Mouse (Mus musculus): ENCODE measurements around the gene 4930452B06Rik. TPM values are rescaled to one million over a fixed set of nuclear protein-coding genes. Genes with fewer than 3 reads are reported as not detected.

4930452B06Rik gene
- 20.7 and 22.3 TPM in 2 replicates for polyA plus RNA-seq (2014; fragmentation: Nextera tagmentation; extraction: Ambion mirVana)

DNA sequence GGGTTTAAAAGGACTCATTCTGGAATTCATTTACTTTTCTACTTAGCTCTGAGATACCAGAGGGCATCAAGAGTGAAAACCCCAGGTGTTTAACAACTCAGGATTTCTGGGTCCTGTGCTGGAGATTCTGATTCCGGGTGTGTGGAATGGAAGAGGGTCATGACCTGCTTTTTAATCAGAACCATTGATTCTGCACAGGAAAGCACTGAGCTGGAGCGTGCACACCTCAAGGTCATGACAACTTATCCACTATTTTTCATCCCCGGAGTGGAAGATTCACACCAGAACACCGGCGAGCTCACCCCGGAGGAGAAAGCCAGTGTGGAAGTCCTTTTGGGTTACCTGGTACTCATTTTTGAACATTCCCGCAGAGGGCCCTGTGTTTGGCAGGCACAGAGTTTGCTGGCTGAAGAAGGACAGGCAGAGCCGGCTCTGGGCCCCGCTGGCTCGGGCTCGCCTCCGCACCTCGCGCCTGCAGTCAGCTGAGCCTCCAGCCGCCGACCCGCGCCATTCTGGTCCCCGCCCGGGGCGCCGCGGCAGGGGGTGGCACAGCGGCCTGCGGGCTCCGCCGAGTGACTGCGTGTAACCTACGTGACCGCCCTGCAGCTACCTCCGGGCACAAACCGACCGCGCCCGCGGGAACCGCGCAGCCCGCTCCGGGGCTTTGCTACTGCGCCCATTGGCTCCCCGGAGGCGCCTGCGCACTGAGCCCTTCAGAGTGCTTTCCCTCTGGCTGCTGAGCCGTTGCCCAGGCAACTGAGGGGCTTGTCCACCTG, at the start of gene 4930452B06Rik:
4930452B06Rik (minus strand) TSS at position 605 of the 776 bp plus-strand sequence.
- Histone ChIP-seq H3K9me3 (ENCODE audit: control insufficient read depth, low read length) (no peaks in the 10 kb centered on the region), H3K4me3 (ENCODE audit: control insufficient read depth in 1 of 2, insufficient read depth in 1 of 2, low read depth in 1 of 2, low read length in 2 of 2) (peak within 1 kb of the TSS; percentile 72 to 73), H3K36me3 (ENCODE audit: control insufficient read depth, insufficient read depth, low read length) (0 out of 2 replicates have a peak, but pooled peaks cover 5% of the 10 kb centered on the region), H3K27ac (replicated peaks in 1 of 2; ENCODE audit: control insufficient read depth in 1 of 2, insufficient read depth in 1 of 2, low read depth in 2 of 2, low read length in 2 of 2) (peak within 1 kb of the TSS; percentile 32 to 65; a peak in 3 of 4 replicates), H3K9ac (ENCODE audit: low read length) (peak within 1 kb of the TSS; percentile 91), H3K4me2 (ENCODE audit: low read length) (peak within 1 kb of the TSS; percentile 83), H3K4me1 (ENCODE audit: control insufficient read depth in 2 of 2, insufficient read depth in 2 of 2, low read length in 2 of 2) (peaks cover 0 to 2% of the 10 kb centered on the region in 2 experiments; a peak in 1 of 4 replicates), H3K27me3 (ENCODE audit: control insufficient read depth, insufficient read depth, low read length) (no peaks in the 10 kb centered on the region)
- WGBS, result under 1% methylated on average over 41 of the region's 45 CpGs
- peak; percentile 94 for ATAC-seq (ENCODE audit: insufficient number of reproducible peaks, insufficient read depth, low FRiP score, low read depth)

DNA sequence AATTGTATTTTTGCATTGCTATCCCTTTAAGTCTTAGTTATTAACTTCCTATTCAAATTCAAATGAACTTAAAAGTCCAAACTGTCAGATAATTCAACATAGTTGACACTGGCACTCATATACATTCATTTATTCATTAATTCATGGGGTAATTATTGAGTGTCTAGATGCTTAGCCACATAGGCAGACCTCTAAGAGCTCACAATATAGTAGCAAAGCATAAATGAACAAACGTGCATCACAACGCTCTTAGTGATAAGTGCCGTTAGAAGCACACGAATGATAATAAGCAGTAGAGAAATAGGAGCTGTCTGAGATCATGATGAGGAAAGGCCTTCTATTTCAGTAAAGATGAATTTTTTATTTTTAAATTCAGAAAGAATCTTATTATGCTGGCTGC, 46.6 kb upstream of the 4930452B06Rik start:
- ATAC-seq (ENCODE audit: insufficient number of reproducible peaks, insufficient read depth, low FRiP score, low read depth), result no peak
- Histone ChIP-seq H3K36me3 (ENCODE audit: control insufficient read depth, insufficient read depth, low read length) (no peaks in the 10 kb centered on the region), H3K9ac (ENCODE audit: low read length) (no peak overlapping the region), H3K4me2 (ENCODE audit: low read length) (no peak overlapping the region), H3K27ac (replicated peaks in 1 of 2; ENCODE audit: control insufficient read depth in 1 of 2, insufficient read depth in 1 of 2, low read depth in 2 of 2, low read length in 2 of 2) (no peak overlapping the region), H3K4me1 (ENCODE audit: control insufficient read depth in 2 of 2, insufficient read depth in 2 of 2, low read length in 2 of 2) (no peaks in the 10 kb centered on the region), H3K4me3 (ENCODE audit: control insufficient read depth in 1 of 2, insufficient read depth in 1 of 2, low read depth in 1 of 2, low read length in 2 of 2) (no peak overlapping the region), H3K27me3 (ENCODE audit: control insufficient read depth, insufficient read depth, low read length) (no peaks in the 10 kb centered on the region), H3K9me3 (ENCODE audit: control insufficient read depth, low read length) (no peaks in the 10 kb centered on the region)
- 90% methylated on average over 4 of the region's 4 CpGs for WGBS

DNA sequence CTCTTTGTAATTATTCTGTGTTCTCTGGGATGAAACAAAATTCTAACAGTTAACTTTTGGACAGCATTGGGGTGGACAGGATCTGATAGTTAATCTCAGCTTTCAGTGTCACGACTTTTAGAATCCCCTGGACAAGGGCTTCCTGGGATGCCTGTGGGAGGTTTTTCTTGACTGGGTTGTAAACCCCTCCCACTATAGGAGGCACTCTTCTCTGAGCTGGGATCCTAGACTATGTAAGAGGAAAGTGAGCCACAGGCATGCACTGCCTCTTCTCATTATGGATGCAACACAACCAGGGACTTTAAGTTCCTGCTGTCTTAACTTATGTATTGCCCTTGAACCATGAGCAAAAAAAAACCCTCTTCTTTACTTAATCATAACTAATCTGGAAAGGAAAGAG, 23.4 kb upstream of the 4930452B06Rik start:
- H3K4me3 ChIP-seq (ENCODE audit: control insufficient read depth in 1 of 2, insufficient read depth in 1 of 2, low read depth in 1 of 2, low read length in 2 of 2), result no peak overlapping the region
- H3K4me1 ChIP-seq (ENCODE audit: control insufficient read depth in 2 of 2, insufficient read depth in 2 of 2, low read length in 2 of 2), result no peaks in the 10 kb centered on the region
- H3K9ac ChIP-seq (ENCODE audit: low read length), result no peak overlapping the region

DNA sequence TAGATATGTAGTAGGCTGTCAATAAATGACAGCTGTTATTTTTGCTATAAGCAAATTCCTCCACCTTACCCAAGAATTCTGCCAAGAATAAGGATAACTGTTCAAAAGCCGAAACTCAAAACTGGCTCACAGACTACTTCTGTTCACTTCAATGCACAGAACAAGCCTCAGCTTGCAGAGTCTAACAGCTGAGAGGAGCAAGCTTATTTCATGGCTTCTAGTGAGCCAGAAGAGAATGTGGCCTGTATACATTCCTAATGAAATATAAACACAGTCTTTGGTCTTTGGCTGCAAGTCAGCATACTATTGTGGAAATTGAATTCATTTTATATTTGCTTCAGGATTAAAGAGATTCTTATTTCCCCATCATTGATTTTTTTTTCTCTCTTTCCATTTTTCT, 22.4 kb upstream of the 4930452B06Rik start:
- Histone ChIP-seq H3K27me3 (ENCODE audit: control insufficient read depth, insufficient read depth, low read length) (no peaks in the 10 kb centered on the region), H3K36me3 (ENCODE audit: control insufficient read depth, insufficient read depth, low read length) (no peaks in the 10 kb centered on the region), H3K4me1 (ENCODE audit: control insufficient read depth in 2 of 2, insufficient read depth in 2 of 2, low read length in 2 of 2) (no peaks in the 10 kb centered on the region), H3K4me2 (ENCODE audit: low read length) (no peak overlapping the region), H3K9me3 (ENCODE audit: control insufficient read depth, low read length) (no peaks in the 10 kb centered on the region), H3K9ac (ENCODE audit: low read length) (no peak overlapping the region), H3K4me3 (ENCODE audit: control insufficient read depth in 1 of 2, insufficient read depth in 1 of 2, low read depth in 1 of 2, low read length in 2 of 2) (no peak overlapping the region), H3K27ac (replicated peaks in 1 of 2; ENCODE audit: control insufficient read depth in 1 of 2, insufficient read depth in 1 of 2, low read depth in 2 of 2, low read length in 2 of 2) (no peak overlapping the region)
- 77% methylated on average over 1 of the region's 1 CpGs for WGBS
- no peak for ATAC-seq (ENCODE audit: insufficient number of reproducible peaks, insufficient read depth, low FRiP score, low read depth)

More for the DNA sequence above, 23.4 kb upstream of the 4930452B06Rik start:
- Histone ChIP-seq H3K36me3 (ENCODE audit: control insufficient read depth, insufficient read depth, low read length) (no peaks in the 10 kb centered on the region), H3K9me3 (ENCODE audit: control insufficient read depth, low read length) (no peaks in the 10 kb centered on the region), H3K27ac (replicated peaks in 1 of 2; ENCODE audit: control insufficient read depth in 1 of 2, insufficient read depth in 1 of 2, low read depth in 2 of 2, low read length in 2 of 2) (no peak overlapping the region), H3K27me3 (ENCODE audit: control insufficient read depth, insufficient read depth, low read length) (no peaks in the 10 kb centered on the region), H3K4me2 (ENCODE audit: low read length) (no peak overlapping the region)
- 15% methylated on average over 1 of the region's 1 CpGs for WGBS
- ATAC-seq (ENCODE audit: insufficient number of reproducible peaks, insufficient read depth, low FRiP score, low read depth), result no peak

DNA sequence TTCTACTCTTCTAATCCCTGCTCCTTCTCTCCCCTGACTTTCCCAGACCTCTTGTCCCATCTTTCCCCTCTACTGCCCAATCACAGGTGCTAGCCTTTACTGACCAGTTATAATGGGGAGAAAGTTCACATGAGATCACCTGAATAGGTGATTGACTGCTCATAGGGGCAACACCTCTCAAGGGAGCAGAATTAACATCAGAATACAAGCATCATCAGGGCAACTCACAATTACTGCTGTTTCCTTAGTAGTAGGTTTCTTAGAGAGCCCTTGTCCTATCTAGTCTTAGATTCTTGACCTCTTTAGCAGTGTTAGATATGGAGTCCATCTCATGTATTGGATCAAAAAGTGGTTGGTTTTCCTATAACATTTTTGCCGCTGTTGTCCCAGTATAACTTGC, 20.1 kb upstream of the 4930452B06Rik start:
- no peak overlapping the region for H3K27ac ChIP-seq (replicated peaks in 1 of 2; ENCODE audit: control insufficient read depth in 1 of 2, insufficient read depth in 1 of 2, low read depth in 2 of 2, low read length in 2 of 2)
- H3K4me1 ChIP-seq (ENCODE audit: control insufficient read depth in 2 of 2, insufficient read depth in 2 of 2, low read length in 2 of 2), result no peaks in the 10 kb centered on the region
- no peak overlapping the region for H3K4me2 ChIP-seq (ENCODE audit: low read length)
- no peaks in the 10 kb centered on the region for H3K36me3 ChIP-seq (ENCODE audit: control insufficient read depth, insufficient read depth, low read length)
- WGBS, result 100% methylated on average over 1 of the region's 1 CpGs
- no peak for ATAC-seq (ENCODE audit: insufficient number of reproducible peaks, insufficient read depth, low FRiP score, low read depth)
- no peaks in the 10 kb centered on the region for H3K9me3 ChIP-seq (ENCODE audit: control insufficient read depth, low read length)
- H3K4me3 ChIP-seq (ENCODE audit: control insufficient read depth in 1 of 2, insufficient read depth in 1 of 2, low read depth in 1 of 2, low read length in 2 of 2), result no peak overlapping the region
- H3K9ac ChIP-seq (ENCODE audit: low read length), result no peak overlapping the region
- H3K27me3 ChIP-seq (ENCODE audit: control insufficient read depth, insufficient read depth, low read length), result no peaks in the 10 kb centered on the region

DNA sequence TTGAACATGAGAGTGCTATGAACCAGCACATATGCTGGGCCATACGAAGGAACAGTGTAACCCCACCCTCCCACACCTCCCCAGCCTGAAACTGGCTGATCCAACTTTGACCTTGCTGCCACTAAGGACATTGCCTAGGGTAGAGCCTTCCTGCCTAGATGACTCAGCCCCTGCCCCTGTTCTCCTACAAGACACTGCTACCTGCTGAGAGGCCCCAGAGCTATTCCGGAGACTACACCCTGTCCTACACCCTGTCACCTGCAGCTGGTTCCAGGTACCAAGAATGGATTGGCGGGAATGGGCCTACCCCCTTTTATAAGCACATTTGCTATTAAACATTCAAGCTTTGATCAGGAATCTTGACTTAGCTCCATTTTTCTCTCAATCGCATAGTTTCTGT, 13.9 kb upstream of the 4930452B06Rik start:
- H3K9ac ChIP-seq (ENCODE audit: low read length), result no peak overlapping the region
- no peaks in the 10 kb centered on the region for H3K27me3 ChIP-seq (ENCODE audit: control insufficient read depth, insufficient read depth, low read length)
- H3K36me3 ChIP-seq (ENCODE audit: control insufficient read depth, insufficient read depth, low read length), result no peaks in the 10 kb centered on the region
- 90% methylated on average over 4 of the region's 4 CpGs for WGBS
- H3K4me1 ChIP-seq (ENCODE audit: control insufficient read depth in 2 of 2, insufficient read depth in 2 of 2, low read length in 2 of 2), result no peaks in the 10 kb centered on the region
- ATAC-seq (ENCODE audit: insufficient number of reproducible peaks, insufficient read depth, low FRiP score, low read depth), result no peak
- no peak overlapping the region for H3K4me3 ChIP-seq (ENCODE audit: control insufficient read depth in 1 of 2, insufficient read depth in 1 of 2, low read depth in 1 of 2, low read length in 2 of 2)
- no peaks in the 10 kb centered on the region for H3K9me3 ChIP-seq (ENCODE audit: control insufficient read depth, low read length)
- no peak overlapping the region for H3K4me2 ChIP-seq (ENCODE audit: low read length)
- no peak overlapping the region for H3K27ac ChIP-seq (replicated peaks in 1 of 2; ENCODE audit: control insufficient read depth in 1 of 2, insufficient read depth in 1 of 2, low read depth in 2 of 2, low read length in 2 of 2)

DNA sequence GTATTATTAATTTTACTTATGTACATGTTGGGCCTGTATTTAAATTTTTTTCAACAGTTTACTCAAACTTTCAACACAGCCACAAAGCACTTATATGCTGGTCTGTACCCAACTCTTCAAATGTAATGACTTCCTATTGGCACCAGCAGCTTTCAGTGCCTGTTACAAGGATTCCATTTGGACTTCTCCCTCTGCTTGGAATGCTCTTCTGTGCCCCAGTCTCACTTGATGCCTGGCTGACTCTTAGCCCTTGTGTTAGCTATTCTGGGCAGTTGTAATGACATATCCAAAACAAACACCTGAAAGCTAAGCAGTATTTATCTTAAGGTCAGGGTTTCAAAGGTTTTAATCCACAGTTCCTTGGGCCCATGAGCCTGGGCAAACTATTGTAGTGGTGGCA, 5.7 kb downstream of the 4930452B06Rik start:
- no peaks in the 10 kb centered on the region for H3K9me3 ChIP-seq (ENCODE audit: control insufficient read depth, low read length)
- no peak for ATAC-seq (ENCODE audit: insufficient number of reproducible peaks, insufficient read depth, low FRiP score, low read depth)
- no peak overlapping the region for H3K27ac ChIP-seq (replicated peaks in 1 of 2; ENCODE audit: control insufficient read depth in 1 of 2, insufficient read depth in 1 of 2, low read depth in 2 of 2, low read length in 2 of 2)
- peaks cover 16% of the 10 kb centered on the region for H3K36me3 ChIP-seq (ENCODE audit: control insufficient read depth, insufficient read depth, low read length)
- H3K27me3 ChIP-seq (ENCODE audit: control insufficient read depth, insufficient read depth, low read length), result no peaks in the 10 kb centered on the region
- peaks cover 0 to 2% of the 10 kb centered on the region in 2 experiments; a peak in 1 of 4 replicates for H3K4me1 ChIP-seq (ENCODE audit: control insufficient read depth in 2 of 2, insufficient read depth in 2 of 2, low read length in 2 of 2)
- no peak overlapping the region for H3K4me2 ChIP-seq (ENCODE audit: low read length)
- H3K9ac ChIP-seq (ENCODE audit: low read length), result no peak overlapping the region
- H3K4me3 ChIP-seq (ENCODE audit: control insufficient read depth in 1 of 2, insufficient read depth in 1 of 2, low read depth in 1 of 2, low read length in 2 of 2), result no peak overlapping the region

Data from heart, embryonic 14.5 days (tissue).